Mouse (Mus musculus): ENCODE data around the gene Zfp874a.
"Not testable (repeated sequence)": the region's sequence is repeated elsewhere in the genome, so short reads cannot be mapped to it uniquely, and the experiment has no call there.

Gene Zfp874a

DNA sequence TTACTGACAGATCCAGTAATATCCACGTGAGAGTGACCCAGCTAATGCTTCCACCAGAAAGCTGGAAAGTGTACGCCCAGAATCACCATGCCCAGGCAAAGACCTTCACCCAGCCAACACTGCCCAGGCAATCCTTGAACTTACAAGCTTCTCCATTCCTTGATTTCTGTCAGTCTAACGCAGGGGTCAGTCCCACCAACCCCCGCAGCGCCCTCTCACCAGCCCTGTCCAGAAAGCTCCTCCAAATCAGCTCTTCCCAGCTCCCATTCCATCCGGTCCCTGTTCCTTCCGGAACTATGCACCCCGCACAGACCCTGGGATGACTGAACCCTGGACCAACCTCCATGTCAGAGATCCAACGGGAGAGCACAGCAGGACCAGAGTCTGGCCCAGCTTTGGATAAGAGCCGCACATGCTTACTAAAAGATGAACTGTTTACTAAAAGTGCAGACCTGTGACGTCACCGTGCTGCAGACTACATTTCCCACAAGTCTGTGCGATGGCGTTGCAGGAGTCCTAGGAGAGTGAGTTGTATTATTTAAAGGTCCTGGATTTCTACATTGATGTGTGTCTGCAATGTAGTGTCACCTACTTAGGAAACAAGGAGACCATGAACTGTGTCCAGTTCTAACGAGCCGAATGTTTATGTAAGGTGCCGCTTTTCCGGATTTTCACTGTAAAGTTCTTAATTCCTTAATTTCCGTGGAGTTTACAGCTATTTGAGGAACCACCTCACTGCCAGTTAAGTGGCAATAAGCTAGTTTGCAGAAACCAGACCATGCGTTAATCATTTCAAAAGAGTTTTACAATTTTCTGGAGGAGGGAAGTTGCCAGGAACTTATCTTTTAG, at the start of gene Zfp874a:
Gene Zfp874a (minus strand): TSS at position 453 of the 849 bp plus-strand sequence.
- peak; percentile 74 to 83 for DNase-seq (ENCODE audit: low spot score in 2 of 2)

DNA sequence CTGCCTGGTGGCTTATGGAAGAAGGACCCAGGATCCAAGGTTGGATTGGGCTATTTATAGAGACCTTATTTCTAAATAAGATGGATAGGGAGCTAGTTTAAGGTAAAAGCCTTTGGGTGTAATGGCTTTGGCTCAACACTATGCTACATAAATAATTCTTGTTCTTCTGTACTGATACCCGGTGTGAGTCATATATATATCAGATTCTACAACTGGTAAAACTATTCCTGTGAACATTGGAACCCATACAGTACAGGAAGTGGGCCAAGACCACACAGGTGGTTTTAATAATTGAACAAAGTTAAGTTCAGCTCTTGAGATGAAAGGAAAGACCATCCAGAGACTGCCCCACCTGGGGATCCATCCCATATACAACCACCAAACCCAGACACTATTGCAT, 49.5 kb upstream of the Zfp874a start:
- DNase-seq (ENCODE audit: low spot score in 2 of 2), result no peak

DNA sequence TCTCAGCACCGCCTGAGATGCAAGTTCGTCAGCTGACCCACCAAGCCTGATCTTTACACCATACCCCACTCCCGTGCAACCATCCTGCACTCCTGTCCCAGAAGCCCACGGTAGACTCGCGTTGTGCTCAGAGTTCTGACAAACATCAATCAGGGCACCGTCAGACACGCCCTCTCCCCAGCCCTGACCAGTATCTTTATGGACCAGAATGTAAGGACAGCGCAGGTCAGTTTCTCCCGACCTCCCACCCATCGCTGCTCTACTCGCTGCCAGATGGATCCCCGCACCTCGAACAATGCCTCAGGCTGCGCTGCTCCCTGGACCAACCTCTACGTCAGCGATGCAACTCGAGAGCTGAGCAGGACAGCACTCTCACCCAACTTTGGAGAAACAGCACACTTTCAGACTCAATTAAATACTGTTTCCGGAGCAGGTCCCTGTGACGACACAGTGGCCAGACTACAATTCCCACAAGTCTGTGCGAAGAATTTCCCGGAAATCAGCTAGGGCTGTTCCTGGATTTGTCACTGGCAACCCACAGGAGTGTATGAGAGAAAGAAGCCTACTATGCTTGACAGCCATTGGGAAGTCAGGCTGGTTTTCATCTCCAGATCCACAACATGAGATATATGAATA, 48.8 kb upstream of the Zfp874a start, which contains the start of gene Zfp58:
Gene Zfp58 (minus strand): TSS at position 472 of the 636 bp plus-strand sequence.
- DNase-seq (ENCODE audit: low spot score in 2 of 2), result peak; percentile 70 to 81

DNA sequence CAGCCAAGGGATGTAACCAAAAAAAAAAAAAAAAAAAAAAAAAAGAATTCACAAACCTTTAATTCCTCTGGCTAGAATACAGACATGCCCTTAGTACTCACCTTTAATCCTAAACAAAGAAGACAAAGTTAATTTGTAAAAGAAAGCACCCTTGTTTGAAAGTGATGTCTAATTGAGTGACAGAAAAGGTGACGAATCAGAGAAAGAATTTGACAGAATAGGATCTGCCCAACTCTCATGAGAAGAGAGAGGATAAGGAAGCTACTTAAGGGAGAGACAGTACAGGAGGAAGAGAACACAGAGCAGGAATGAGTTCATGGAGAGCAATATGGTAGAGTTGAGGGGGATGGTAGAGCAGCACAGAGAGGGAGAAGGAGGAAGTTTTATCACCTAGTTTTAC, 44.2 kb upstream of the Zfp874a start:
- DNase-seq (ENCODE audit: low spot score in 2 of 2), result no peak

DNA sequence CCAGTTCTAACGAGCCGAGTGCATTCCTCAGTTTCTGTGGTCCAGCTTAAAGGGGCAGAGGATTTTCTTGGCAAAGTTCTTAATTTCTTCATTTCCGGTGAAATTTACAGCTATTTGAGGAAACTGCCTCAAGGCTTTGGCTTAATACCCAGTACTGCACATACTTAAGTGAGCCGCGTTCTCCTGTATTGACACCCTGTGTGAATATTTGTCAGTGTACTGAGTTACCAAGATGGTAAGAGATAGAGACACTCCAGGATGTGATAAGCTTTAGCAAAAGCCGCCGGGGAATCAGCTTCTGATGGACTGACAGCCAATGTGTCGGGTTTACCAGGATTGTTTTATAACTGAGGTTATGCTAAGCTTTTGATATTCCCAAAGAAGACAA, 33.0 kb upstream of the Zfp874a start:
- DNase-seq (ENCODE audit: low spot score in 2 of 2), result no peak

DNA sequence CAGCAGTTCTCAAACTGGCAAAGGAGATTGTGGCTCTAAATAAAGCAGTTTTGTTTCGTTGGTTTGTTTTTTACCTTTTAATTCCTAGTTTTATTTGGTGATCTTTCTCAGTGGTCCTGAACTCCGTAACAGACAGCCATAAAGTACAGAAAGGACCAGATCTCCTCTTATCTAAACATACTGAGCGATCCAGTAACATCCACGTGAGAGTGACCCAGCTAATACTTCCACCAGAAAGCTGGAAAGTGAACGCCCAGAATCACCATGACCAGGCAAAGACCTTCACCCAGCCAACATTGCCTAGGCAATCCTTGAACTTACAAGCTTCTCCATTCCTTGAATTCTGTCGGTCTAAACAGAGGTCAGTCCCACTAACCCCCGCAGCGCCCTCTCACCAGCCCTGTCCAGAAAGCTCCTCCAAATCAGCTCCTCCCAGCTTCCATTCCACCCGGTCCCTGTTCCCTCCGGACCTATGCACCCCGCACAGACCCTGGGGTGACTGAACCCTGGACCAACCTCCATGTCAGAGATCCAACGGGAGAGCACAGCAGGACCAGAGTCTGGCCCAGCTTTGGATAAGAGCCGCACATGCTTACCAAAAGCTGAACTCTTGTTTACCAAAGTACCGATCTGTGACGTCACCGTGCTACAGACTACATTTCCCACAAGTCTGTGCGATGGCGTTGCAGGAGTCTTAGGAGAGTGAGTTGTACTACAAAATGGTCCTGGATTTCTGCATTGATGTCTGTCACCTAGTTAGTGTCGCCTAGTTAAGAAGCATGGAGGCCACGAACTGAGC, 32.4 kb upstream of the Zfp874a start, which contains the start of gene Zfp874b:
Gene Zfp874b (minus strand): TSS at position 634 of the 799 bp plus-strand sequence.
- DNase-seq (ENCODE audit: low spot score in 2 of 2), result peak; percentile 71 to 83

DNA sequence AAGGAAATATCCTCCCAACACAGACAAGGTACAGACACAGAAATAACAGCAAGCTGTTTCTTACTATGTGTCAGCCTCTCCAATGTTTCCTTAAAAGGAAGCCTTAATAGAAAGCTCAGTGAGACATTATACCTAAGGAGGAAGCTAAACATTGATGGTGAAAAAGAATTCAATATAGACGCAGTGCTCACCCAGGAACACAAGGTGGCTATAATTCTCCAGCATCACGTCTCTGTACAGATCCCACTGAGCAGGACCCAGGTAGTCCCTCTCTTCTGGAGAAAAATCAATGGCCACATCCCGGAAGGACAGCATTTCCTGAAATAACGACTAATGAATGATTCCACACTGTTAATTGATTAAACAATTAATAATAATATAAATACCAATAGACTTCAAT, 30.1 kb upstream of the Zfp874a start:
- DNase-seq (ENCODE audit: low spot score in 2 of 2), result no peak

DNA sequence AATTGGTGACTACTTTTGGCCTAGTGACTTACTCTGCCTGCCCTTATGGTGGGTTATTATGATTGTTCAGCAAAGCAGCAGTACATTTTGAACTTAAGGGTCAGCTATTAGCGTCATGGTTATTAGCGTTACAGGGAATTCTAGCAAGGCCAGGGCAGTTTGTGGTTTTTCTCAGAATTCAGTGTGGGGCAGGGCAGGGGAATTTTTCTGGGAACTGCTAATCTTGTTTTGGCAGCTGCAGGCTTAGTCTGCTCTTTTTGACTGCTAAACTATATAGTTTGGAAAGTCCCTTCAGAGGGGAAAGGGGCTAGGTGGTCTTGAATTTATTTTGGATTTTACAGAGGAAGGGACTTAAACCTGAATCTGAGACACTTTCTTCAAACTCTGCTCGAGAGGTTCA, 17.9 kb upstream of the Zfp874a start:
- DNase-seq (ENCODE audit: low spot score in 2 of 2), result no peak

DNA sequence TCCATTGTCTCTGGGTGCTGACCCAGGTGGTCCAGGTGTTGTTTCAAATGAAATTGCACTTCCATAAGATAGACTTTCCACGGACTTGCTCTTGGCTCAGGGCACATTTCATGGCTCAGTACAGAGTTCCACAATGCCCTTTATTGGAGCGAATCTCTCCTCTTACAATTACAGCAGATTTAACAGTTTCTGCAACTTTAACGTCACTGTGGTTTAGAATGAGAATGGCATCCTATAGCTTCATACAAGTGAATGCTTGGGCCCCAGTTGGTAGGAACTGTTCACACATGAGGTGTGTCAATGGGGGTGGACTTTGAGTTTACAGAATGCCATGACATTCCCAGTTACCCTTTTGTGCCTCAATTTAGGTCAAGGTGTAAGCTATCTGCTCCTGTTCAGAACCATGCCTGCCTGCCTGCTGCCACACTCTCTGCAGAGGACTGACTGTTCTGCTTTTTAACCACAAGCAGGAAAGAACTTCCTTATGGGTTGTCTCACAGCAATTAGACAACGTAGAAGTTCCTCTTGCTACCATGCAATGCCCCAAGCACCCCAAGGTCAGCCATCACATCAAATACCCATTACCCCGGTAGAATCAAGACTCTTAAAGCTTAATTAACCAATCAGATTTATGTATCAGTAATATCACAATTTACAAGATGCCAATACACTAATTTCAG, 12.2 kb upstream of the Zfp874a start:
- not testable (repeated sequence) for DNase-seq (ENCODE audit: low spot score in 2 of 2)

DNA sequence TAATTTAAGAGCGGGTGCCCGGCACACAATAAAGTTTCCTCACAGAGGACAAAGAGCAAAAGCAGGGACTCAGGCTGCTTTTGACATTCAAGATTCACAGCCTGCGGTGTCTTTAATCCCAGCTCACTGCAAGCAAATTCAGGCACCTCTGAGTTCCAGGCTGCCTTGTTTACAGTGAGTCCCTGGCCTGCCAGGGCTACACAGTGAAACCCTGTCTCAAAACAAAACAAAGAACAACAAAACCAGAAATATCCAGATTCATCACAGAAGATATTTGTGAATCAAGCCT, 541 bp upstream of the Zfp874a start:
- no peak for DNase-seq (ENCODE audit: low spot score in 2 of 2)

DNA sequence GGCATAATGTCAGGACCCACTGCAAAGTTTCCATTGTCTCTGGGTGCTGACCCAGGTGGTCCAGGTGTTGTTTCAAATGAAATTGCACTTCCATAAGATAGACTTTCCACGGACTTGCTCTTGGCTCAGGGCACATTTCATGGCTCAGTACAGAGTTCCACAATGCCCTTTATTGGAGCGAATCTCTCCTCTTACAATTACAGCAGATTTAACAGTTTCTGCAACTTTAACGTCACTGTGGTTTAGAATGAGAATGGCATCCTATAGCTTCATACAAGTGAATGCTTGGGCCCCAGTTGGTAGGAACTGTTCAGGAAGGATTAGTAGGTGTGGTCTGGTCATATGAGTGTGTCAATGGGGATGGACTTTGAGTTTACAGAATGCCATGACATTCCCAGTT, 14.3 kb downstream of the Zfp874a start:
- DNase-seq (ENCODE audit: low spot score in 2 of 2), result not testable (repeated sequence)

DNA sequence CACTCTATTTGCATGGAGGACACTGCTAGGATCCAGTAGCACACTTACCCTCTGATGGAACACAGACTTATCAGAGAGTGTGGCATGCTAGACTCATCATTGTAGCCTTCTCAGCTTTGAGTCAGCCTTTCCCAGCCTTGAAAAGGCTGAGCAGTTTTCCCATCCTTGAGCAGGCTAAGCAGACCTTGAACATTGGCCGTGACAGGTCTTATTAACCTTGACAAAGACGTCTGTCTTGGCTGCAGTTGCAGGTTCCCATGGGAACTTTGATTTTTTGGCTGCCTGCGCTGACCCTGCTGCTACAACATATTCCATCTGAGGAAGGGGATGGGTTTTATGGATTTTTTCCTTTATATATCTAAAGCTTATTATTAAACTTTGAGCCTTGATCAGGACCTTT, 23.3 kb downstream of the Zfp874a start:
- no peak for DNase-seq (ENCODE audit: low spot score in 2 of 2)

DNA sequence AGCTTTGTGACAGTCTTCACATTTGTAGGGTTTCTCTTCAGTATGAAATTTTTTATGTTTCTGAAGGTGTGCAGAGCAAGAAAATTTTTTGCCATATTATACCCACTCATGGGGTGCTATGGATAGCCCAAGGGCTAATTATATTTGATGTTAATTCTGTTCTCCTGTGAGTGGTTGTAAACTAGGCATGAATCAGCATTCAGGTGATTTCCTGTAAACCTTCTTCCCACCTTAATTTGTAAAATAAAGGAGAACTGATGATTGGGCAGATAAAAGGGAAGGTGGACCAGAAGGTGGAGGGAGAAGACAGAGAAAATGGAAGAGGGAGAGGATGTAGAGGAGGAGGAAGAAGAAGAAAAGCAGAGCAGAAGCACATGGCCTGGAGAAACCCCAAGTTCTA, 25.7 kb downstream of the Zfp874a start:
- DNase-seq (ENCODE audit: low spot score in 2 of 2), result not testable (repeated sequence)

DNA sequence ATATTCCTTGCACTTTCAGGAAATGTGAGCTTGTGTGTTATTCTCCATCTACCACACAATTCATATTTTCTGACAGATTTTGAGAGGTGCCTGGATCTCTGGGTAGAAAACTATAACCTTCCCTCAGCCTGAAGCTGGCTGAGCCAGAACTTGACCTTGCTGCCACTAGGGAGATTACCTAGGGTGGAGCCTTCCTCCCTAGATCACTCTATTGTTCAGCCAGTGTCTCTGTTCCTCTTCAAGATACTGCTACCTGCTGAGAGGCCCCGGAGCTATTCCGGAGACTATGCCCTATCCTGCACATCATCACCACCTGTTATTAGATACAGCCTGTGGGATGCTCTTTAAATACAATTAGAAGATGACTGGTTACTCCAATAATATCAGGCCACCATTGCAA, 28.9 kb downstream of the Zfp874a start:
- DNase-seq (ENCODE audit: low spot score in 2 of 2), result not testable (repeated sequence)

DNA sequence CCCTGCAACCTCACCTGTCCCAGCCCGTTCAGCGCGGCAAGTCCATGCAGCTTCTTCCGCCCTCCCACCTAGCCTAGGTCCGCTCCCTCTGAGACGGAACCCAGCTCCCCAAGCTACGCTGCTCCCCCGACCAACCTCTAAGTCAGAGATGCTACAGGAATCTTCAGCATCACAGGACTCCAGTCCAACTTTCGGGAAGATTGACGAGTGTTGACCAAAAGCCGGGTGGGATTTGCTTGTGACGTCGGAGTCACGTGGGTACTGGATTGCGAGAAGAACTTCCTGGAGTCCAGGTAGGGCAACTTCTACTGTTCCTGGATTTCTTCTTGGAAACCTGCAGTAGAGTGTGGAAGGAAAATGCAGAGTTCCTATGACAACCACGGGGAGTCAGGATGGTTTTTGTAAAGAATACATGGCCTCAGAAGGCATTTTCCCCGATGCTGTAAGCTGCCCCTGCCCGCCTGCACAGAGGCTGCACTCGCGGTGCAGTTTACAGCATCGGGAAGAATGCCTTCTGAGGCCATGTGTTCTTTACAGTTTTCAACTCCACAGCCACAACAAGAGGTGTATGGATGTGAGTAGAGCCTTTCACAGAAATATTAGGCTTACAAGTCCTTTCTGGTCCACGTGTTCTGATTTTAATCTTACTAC, 30.1 kb downstream of the Zfp874a start, which contains the start of gene Zfp459:
Gene Zfp459 (minus strand): TSS at position 212 of the 651 bp plus-strand sequence.
- peak in 1 of 2 experiments; percentile 22 for DNase-seq (ENCODE audit: low spot score in 2 of 2)

DNA sequence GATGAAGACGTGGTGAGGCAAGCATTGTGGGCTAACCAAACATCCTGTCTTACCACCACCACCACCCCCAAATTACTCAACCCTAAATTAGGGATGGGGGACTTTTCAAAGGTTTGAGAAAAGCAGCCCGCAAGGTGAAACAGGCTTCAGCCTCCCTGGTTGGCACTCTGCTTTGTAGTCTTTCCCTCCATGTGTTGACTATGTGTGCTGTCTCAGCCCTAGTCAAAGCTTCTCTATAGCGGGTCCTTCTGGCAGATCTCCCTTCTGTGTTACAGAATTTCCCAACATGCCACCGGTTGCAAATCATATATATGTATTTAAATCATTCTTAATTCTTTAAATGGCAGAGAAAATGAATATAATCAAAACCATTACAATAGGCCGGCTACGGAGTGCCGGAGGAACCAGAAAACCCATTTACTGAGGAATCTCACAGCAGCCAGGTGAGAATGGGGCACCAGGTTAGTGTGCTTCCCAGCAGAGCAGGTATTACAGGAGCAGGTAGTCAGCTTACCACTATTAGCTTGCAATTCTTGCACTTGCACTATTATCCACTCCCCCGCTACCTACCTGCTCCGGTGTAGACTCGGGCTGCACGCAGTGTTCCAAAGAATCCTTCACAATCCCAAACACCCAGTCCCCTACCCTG, 30.7 kb downstream of the Zfp874a start:
- no peak for DNase-seq (ENCODE audit: low spot score in 2 of 2)

DNA sequence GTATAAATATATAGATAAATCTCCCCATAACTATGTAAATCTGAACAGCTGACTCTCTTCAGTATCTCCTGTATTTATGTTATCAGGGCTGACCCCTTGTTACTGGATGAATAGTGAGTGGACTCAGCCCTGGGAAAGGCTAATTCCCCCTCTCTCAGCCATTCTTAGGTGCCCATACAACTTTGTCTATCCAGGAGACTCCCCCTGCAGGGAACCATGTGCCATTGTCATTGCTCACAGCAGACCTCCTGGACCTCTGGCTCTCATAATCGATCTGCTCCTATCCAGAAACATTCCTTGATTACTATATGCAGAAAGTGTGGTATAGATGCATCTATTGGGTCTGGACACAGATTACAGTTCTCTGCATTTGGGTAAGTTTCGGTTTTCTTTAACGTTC, 34.6 kb downstream of the Zfp874a start:
- no peak for DNase-seq (ENCODE audit: low spot score in 2 of 2)

DNA sequence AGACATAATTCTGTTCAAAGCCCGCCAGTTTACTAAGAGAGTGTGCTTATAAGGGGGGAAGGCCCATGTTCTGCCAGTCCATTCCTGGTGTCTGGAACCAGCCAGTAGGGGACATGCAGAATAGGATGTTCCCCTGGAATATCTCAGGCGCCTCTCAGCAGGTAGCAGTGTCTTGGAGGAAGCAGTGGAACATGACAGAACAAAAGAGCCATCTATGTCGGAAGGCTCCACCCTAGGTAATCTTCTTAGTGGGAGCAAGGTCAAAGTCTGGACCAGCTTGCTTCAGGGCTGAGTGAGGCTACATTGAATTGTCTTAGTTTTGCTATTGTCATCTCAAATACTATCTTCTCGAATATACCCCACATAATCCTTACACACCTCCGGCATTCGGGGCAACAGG, 35.7 kb downstream of the Zfp874a start:
- DNase-seq (ENCODE audit: low spot score in 2 of 2), result no peak

DNA sequence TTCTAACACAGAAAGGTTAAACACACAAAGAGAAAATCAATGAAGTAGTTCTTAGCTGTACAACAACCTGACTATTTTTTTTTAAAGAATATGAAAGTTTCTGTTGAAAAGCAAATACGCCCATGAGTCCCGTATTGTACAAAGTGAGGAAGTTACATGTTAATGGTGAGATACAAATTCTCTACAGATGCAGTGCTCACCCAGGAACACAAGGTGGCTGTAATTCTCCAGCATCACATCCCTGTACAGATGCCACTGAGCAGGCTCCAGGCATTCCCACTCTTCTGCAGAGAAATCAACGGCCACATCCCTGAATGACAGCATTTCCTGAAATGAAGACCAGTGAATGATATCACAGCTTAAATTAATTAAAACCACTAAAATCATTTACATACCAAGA, 37.8 kb downstream of the Zfp874a start:
- not testable (repeated sequence) for DNase-seq (ENCODE audit: low spot score in 2 of 2)

DNA sequence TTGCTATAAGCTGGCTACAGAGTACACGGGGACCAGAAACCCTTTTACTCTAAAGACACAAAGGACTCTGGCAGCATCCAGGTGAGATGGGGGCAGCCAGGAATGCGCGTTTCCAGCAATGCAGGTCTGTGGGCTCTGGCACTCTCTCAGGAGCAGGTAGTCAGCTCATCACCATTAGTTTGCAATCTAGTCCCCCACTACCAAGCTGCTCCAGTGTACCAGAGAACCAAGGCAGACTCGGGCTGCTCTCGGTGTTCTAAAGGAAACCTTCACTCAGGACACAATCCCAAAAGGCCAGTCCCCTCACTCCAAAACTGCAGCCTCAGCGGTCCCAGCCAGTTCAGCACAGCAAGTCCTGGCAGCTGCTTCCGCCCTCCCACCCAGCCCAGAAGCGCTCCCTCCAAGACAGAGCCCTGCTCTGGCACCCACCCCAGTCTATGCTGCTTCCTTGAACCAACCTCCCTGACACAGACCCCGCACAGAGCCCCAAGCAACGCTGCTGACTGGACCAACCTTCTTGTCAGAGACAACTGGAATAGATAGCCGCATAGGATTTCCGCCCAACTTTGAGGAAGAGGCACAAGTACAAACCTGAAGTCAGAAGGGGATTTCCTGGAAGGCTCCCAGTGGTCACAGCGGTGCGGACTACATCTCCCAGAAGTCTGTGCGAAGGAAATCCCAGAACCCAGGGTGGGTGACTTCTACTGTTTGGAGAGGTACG, 52.1 kb downstream of the Zfp874a start, which contains the start of gene Zfp429:
Gene Zfp429 (minus strand): TSS at position 637 of the 721 bp plus-strand sequence.
- peak; percentile 21 to 66 for DNase-seq (ENCODE audit: low spot score in 2 of 2)
